In the genomic region with DNA sequence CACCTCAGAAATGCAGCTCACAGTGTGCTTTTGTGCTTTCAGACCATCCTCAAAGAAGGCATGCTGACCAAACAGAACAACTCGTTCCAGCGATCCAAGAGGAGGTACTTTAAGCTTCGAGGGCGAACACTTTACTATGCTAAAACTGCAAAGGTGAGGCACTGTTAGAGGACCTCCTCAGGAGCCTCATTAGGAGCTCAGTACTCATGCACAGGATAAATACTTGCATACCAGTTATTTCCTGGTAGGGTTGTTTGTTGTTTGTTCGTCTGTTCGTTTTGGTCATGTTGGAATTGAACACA, we compare ENCODE assay signal across 10 mouse cellular contexts. TPM values are rescaled to one million over a fixed set of nuclear protein-coding genes. Genes with fewer than 3 reads are reported as not detected.
DNase-seq lines count a peak whose midpoint lies in the region; ATAC-seq lines count a peak whose summit lies in the region.
"Had no signal": no experiment of that assay in that cellular context is flagged by ENCODE, and none has a peak within 500 bp of the region (broad histone marks: within the 10 kb centered on the region; RNA-seq: fewer than 3 reads in every experiment).

No protein-coding gene starts in this region.

- no peaks in the 10 kb centered on the region for H3K27me3 ChIP-seq in heart, embryonic 13.5 days (replicated peaks)
- H3K27me3 ChIP-seq in limb, embryonic 13.5 days = no peaks in the 10 kb centered on the region
- H3K27me3 ChIP-seq in limb, embryonic 10.5 days (ENCODE audit: low read depth, poor library complexity, severe bottlenecking) = no peaks in the 10 kb centered on the region
- no peaks in the 10 kb centered on the region for H3K27me3 ChIP-seq in intestine, embryonic 15.5 days (replicated peaks)
- H3K27me3 ChIP-seq in neural tube, embryonic 15.5 days (replicated peaks) = no peaks in the 10 kb centered on the region
- H3K27me3 ChIP-seq: midbrain, embryonic 13.5 days had no signal

- 81% methylated on average over 6 of the region's 6 CpGs for WGBS in heart, embryonic 13.5 days
- 88% methylated on average over 6 of the region's 6 CpGs for whole genome bisulfite sequencing in limb, embryonic 13.5 days
- WGBS in limb, embryonic 10.5 days = 94% methylated on average over 6 of the region's 6 CpGs
- 88% methylated on average over 6 of the region's 6 CpGs for WGBS in intestine, embryonic 15.5 days
- WGBS in neural tube, embryonic 15.5 days = 83% methylated on average over 6 of the region's 6 CpGs

- H3K9me3 ChIP-seq in heart, embryonic 13.5 days = no peaks in the 10 kb centered on the region
- no peaks in the 10 kb centered on the region for H3K9me3 ChIP-seq in limb, embryonic 13.5 days
- no peaks in the 10 kb centered on the region for H3K9me3 ChIP-seq in limb, embryonic 10.5 days (replicated peaks)
- no peaks in the 10 kb centered on the region for H3K9me3 ChIP-seq in intestine, embryonic 15.5 days
- H3K9me3 ChIP-seq in neural tube, embryonic 15.5 days (replicated peaks) = no peaks in the 10 kb centered on the region
- H3K9me3 ChIP-seq: midbrain, embryonic 13.5 days had no signal

- peaks cover 67% of the 10 kb centered on the region for H3K4me1 ChIP-seq in heart, embryonic 13.5 days
- peaks cover 37% of the 10 kb centered on the region for H3K4me1 ChIP-seq in limb, embryonic 13.5 days
- H3K4me1 ChIP-seq in limb, embryonic 10.5 days = peaks cover 13% of the 10 kb centered on the region
- peaks cover 26% of the 10 kb centered on the region for H3K4me1 ChIP-seq in intestine, embryonic 15.5 days (replicated peaks)
- peaks cover 40% of the 10 kb centered on the region for H3K4me1 ChIP-seq in neural tube, embryonic 15.5 days

- no peak for DNase-seq in heart, adult 8-10 months (ENCODE audit: low spot score)
- no peak for DNase-seq in limb, embryonic 10.5 days (ENCODE audit: low spot score)
- DNase-seq in frontal cortex, postnatal 25 days (ENCODE audit: low spot score in 2 of 2) = no peak
- no peak for DNase-seq in cerebellum, postnatal 36 days
- DNase-seq: thymus, postnatal 36 days had no signal

- peaks cover 31% of the 10 kb centered on the region for H3K36me3 ChIP-seq in heart, embryonic 13.5 days
- peaks cover 23% of the 10 kb centered on the region for H3K36me3 ChIP-seq in limb, embryonic 13.5 days
- peaks cover 44% of the 10 kb centered on the region for H3K36me3 ChIP-seq in limb, embryonic 10.5 days
- peaks cover 7% of the 10 kb centered on the region; the same call in 1 of the 2 replicates for H3K36me3 ChIP-seq in intestine, embryonic 15.5 days
- peaks cover 21% of the 10 kb centered on the region for H3K36me3 ChIP-seq in neural tube, embryonic 15.5 days

- H3K9ac ChIP-seq in heart, embryonic 13.5 days = no peak overlapping the region
- H3K9ac ChIP-seq in limb, embryonic 13.5 days = no peak overlapping the region
- H3K9ac ChIP-seq in intestine, embryonic 15.5 days = no peak overlapping the region
- no peak overlapping the region for H3K9ac ChIP-seq in neural tube, embryonic 15.5 days (replicated peaks)
- H3K9ac ChIP-seq: midbrain, embryonic 13.5 days had no signal

- no peak for ATAC-seq in heart, embryonic 13.5 days (ENCODE audit: extremely low read depth, insufficient number of reproducible peaks, low FRiP score, low TSS enrichment)
- ATAC-seq in limb, embryonic 13.5 days (ENCODE audit: low FRiP score, low read depth) = no peak
- ATAC-seq in intestine, embryonic 15.5 days = no peak
- ATAC-seq in neural tube, embryonic 15.5 days (ENCODE audit: low FRiP score) = no peak
- ATAC-seq: midbrain, embryonic 13.5 days had no signal

- peak overlapping the region; percentile 96 for H3K27ac ChIP-seq in heart, embryonic 13.5 days (replicated peaks)
- H3K27ac ChIP-seq in limb, embryonic 13.5 days = peak overlapping the region; percentile 45
- no peak overlapping the region for H3K27ac ChIP-seq in limb, embryonic 10.5 days
- H3K27ac ChIP-seq in intestine, embryonic 15.5 days = peak overlapping the region; percentile 66
- H3K27ac ChIP-seq in neural tube, embryonic 15.5 days (replicated peaks) = 0 out of 2 replicates have a peak overlapping the region, but pooled peaks have one; percentile 25
- H3K27ac ChIP-seq: midbrain, embryonic 13.5 days had no signal

- peak overlapping the region; percentile 22 for H3K4me2 ChIP-seq in heart, embryonic 13.5 days
- no peak overlapping the region for H3K4me2 ChIP-seq in limb, embryonic 13.5 days (replicated peaks)
- H3K4me2 ChIP-seq in intestine, embryonic 15.5 days (replicated peaks) = no peak overlapping the region
- no peak overlapping the region for H3K4me2 ChIP-seq in neural tube, embryonic 15.5 days
- H3K4me2 ChIP-seq: midbrain, embryonic 13.5 days had no signal

- no peak overlapping the region for H3K4me3 ChIP-seq in heart, embryonic 13.5 days
- H3K4me3 ChIP-seq in limb, embryonic 13.5 days = no peak overlapping the region
- H3K4me3 ChIP-seq in limb, embryonic 10.5 days = no peak overlapping the region
- H3K4me3 ChIP-seq in intestine, embryonic 15.5 days (replicated peaks) = no peak overlapping the region
- H3K4me3 ChIP-seq in neural tube, embryonic 15.5 days (replicated peaks) = no peak overlapping the region
- H3K4me3 ChIP-seq: midbrain, embryonic 13.5 days had no signal

RNA-seq across cellular contexts. Expression of a gene that starts 27.2 kb away (rescaled TPM):
- polyA plus RNA-seq in heart, embryonic 13.5 days (2015; fragmentation: Nextera tagmentation; extraction: Ambion mirVana) = 20.0 and 20.4 TPM in 2 replicates
- 10 to 100 TPM; 33.5 to 43.2 (median 42.0) TPM for total RNA-seq in heart, adult 8-10 months (2022)
- polyA plus RNA-seq in limb, embryonic 13.5 days (2015; fragmentation: Nextera tagmentation; extraction: Ambion mirVana) = 30.7 and 36.6 TPM in 2 replicates
- polyA plus RNA-seq in limb, embryonic 10.5 days (2016; fragmentation: Nextera tagmentation; extraction: Ambion mirVana) = 38.8 and 39.7 TPM in 2 replicates
- 28.2 and 31.8 TPM in 2 replicates for polyA plus RNA-seq in intestine, embryonic 15.5 days (2015; fragmentation: Nextera tagmentation; extraction: Ambion mirVana)
- polyA plus RNA-seq in neural tube, embryonic 15.5 days (2015; fragmentation: Nextera tagmentation; extraction: Ambion mirVana) = 40.7 and 45.4 TPM in 2 replicates
